Mouse (Mus musculus) midbrain, embryonic 14.5 days (tissue): ENCODE results near the gene Dcp1a. TPM values are rescaled to one million over a fixed set of nuclear protein-coding genes. Genes with fewer than 3 reads are reported as not detected.

Experiments used
- ATAC-seq: fragments of 200-750 bp; cut with Nextera tagmentation; 2 replicates; pipeline ENCODE4 v1.8.0; 2017; ENCODE audit warnings: moderate number of reproducible peaks, moderate library complexity; ENCODE audit not compliant: low FRiP score, low TSS enrichment
- DNase-seq: peaks from one replicate; pipeline ENCODE4 v3.0.0-alpha.2; 2015
- H3K27ac ChIP-seq: fragments of 300-500 bp; sonication (generic); replicated peaks from 2 replicates; pipeline ENCODE4 v1.5.1; 2014; ENCODE audit warnings: mild to moderate bottlenecking, low read depth, low read length, moderate library complexity
- H3K27me3 ChIP-seq: fragments of 300-500 bp; sonication (generic); 2 replicates; pipeline ENCODE4 v1.6.1; 2014; ENCODE audit warnings: low read length, control low read depth, mixed read lengths; ENCODE audit not compliant: control insufficient read depth, insufficient read depth
- H3K36me3 ChIP-seq: fragments of 300-500 bp; sonication (generic); 2 replicates; pipeline ENCODE4 v1.6.1; 2014; ENCODE audit warnings: low read length, control low read depth; ENCODE audit not compliant: control insufficient read depth, insufficient read depth
- H3K4me1 ChIP-seq: fragments of 300-500 bp; sonication (generic); 2 replicates; pipeline ENCODE4 v1.6.1; 2014; ENCODE audit warnings: mild to moderate bottlenecking, antibody characterized with exemption, low read length, control low read depth; ENCODE audit not compliant: control insufficient read depth, insufficient read depth
- H3K4me2 ChIP-seq: fragments of 300-500 bp; sonication (generic); 2 replicates; pipeline ENCODE4 v1.6.1; 2014; ENCODE audit warnings: mild to moderate bottlenecking, low read length, moderate library complexity
- H3K4me3 ChIP-seq: fragments of 300-500 bp; sonication (generic); replicated peaks from 2 replicates; pipeline ENCODE4 v1.5.1; 2014; ENCODE audit warnings: low read depth, low read length
- H3K9ac ChIP-seq: fragments of 300-500 bp; sonication (generic); replicated peaks from 2 replicates; pipeline ENCODE4 v1.6.1; 2014; ENCODE audit warnings: mild to moderate bottlenecking, low read length, moderate library complexity
- H3K9me3 ChIP-seq: fragments of 300-500 bp; sonication (generic); 2 replicates; pipeline ENCODE4 v1.6.1; 2016; ENCODE audit warnings: low read length, control low read depth, mixed read lengths; ENCODE audit not compliant: control insufficient read depth
- WGBS: fragments of 180-500 bp; shearing (Covaris S2); extraction: QIAGEN DNeasy Blood & Tissue Kit; methylation state at CpG from one replicate; pipeline ENCODE4 v1.1.7; 2014; 5-methylcytosine and 5-hydroxymethylcytosine counted together
- polyA plus RNA-seq: library from polyadenylated mRNA; unstranded; fragments of >200 nt; fragmentation: Nextera tagmentation; extraction: Ambion mirVana; gene quantifications from 2 replicates; pipeline ENCODE4 v1.2.1, GENCODE M21; 2014

Gene Dcp1a
- polyA plus RNA-seq, 1 experiment from 2014 or later: 20.5 TPM

DNA sequence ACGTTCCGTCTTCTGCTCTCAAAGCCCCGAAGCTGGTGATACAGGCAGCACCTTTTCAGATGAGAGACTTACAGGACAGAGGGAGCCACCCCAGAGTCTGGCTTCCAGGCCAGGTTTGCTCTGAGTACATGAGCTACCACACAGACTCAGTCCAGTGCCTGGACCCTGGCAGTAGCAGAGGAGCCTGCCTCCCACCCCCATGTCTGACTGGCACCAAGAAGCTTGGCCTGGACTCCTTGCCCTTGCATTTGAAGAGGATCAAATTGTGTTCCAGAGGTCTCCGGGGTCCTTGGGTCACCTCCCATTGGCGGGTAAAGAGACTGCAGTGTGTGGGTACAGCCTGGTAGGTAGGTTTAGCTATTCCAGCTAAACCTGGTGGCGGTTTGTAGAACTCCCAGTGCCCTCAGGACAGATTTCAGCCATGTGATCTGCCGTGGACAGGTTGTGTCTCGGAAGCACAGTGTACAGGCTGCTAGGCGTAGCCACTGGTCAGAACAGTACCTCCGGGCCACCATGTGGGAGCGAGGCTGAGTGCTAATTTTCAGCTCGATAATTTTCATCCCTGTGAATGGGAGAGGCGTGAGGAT lies 81.6 kb downstream of the Dcp1a start:
- Histone ChIP-seq H3K27me3 (no peaks in the 10 kb centered on the region), H3K27ac (no peak overlapping the region), H3K36me3 (peaks cover 54% of the 10 kb centered on the region), H3K4me2 (no peak overlapping the region), H3K9ac (no peak overlapping the region), H3K4me3 (no peak overlapping the region), H3K4me1 (peaks cover 5% of the 10 kb centered on the region; the same call in 1 of the 2 replicates), H3K9me3 (no peaks in the 10 kb centered on the region)
- WGBS: 89% methylated on average over 13 of the region's 13 CpGs
- DNase-seq (no peak), ATAC-seq (no peak)

GRCm38 (mm10) chr14:30561470-30562187 lies 82.3 kb downstream of the Dcp1a start:
- no peak overlapping the region for H3K4me3 ChIP-seq
- H3K27ac ChIP-seq: peak overlapping the region; percentile 26; the same call in 1 of the 2 replicates
- no peak overlapping the region for H3K4me2 ChIP-seq
- H3K4me1 ChIP-seq: peaks cover 5% of the 10 kb centered on the region; the same call in 1 of the 2 replicates
- H3K9me3 ChIP-seq: no peaks in the 10 kb centered on the region
- H3K9ac ChIP-seq: no peak overlapping the region
- H3K27me3 ChIP-seq: no peaks in the 10 kb centered on the region
- DNase-seq (peak; percentile 84), ATAC-seq (peak; percentile 75; the same call in 1 of the 2 replicates)
- WGBS: 50% methylated on average over 14 of the region's 14 CpGs
- peaks cover 56% of the 10 kb centered on the region for H3K36me3 ChIP-seq

GRCm38 (mm10) chr14:30562343-30562742 lies 83.0 kb downstream of the Dcp1a start:
- Histone ChIP-seq H3K4me2 (no peak overlapping the region), H3K27me3 (no peaks in the 10 kb centered on the region), H3K9ac (no peak overlapping the region), H3K36me3 (peaks cover 63% of the 10 kb centered on the region), H3K27ac (no peak overlapping the region), H3K4me3 (no peak overlapping the region), H3K9me3 (no peaks in the 10 kb centered on the region), H3K4me1 (peaks cover 5% of the 10 kb centered on the region; the same call in 1 of the 2 replicates)
- ATAC-seq: no peak
- no peak for DNase-seq

- H3K4me1 ChIP-seq: peaks cover 5% of the 10 kb centered on the region; the same call in 1 of the 2 replicates
- ATAC-seq (no peak), DNase-seq (no peak)
- no peak overlapping the region for H3K9ac ChIP-seq
- H3K9me3 ChIP-seq: no peaks in the 10 kb centered on the region
- H3K4me3 ChIP-seq: no peak overlapping the region
- no peak overlapping the region for H3K4me2 ChIP-seq
- no peaks in the 10 kb centered on the region for H3K27me3 ChIP-seq
- WGBS: 98% methylated on average over 2 of the region's 2 CpGs
- H3K27ac ChIP-seq: no peak overlapping the region
- peaks cover 70% of the 10 kb centered on the region for H3K36me3 ChIP-seq
Observed at GRCm38 (mm10) chr14:30564451-30564850, 85.1 kb downstream of the Dcp1a start.

DNA sequence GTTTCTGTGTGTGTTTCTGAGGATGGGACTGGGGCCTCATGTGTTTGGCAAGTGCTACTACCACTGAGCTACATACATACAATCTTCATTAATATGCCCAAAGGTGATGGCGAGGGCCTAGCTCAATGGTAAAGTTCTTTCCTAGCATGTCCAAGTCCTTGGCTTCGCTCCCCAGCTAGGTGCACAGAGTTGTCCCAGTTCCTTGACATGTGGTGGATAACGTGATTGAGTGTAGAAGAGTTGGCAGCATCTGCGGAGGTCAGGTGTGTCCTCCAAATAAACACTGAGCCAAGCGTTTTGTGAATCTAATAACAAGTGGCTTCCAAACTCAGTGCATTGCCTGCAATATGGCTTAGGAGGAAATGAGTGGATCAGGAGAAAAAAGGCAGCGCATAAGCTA lies 87.0 kb downstream of the Dcp1a start:
- ATAC-seq (no peak), DNase-seq (no peak)
- Histone ChIP-seq H3K9me3 (no peaks in the 10 kb centered on the region), H3K36me3 (peaks cover 70% of the 10 kb centered on the region), H3K27me3 (no peaks in the 10 kb centered on the region), H3K4me2 (no peak overlapping the region), H3K4me1 (peaks cover 5% of the 10 kb centered on the region; the same call in 1 of the 2 replicates), H3K9ac (no peak overlapping the region), H3K27ac (no peak overlapping the region), H3K4me3 (no peak overlapping the region)
- 96% methylated on average over 6 of the region's 6 CpGs for WGBS

DNA sequence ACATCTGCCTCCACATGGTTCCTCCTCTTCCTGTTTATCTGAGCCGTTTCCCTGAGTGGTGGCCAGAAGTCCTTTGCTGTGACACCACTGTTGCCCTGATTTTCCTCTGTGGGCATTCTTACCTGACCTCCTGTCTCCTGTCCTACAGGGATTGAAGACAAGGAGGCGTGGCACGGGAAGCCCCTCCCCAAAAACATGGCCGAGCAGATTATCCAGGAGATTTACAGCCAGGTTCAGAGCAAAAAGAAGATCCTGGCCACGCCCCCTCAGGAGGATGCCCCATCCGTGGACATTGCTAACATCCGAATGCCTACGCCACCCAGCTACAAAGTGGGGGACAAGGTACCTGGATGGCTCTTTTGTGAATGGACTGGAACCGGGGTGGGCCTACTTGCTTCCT lies 88.7 kb downstream of the Dcp1a start:
- Histone ChIP-seq H3K27ac (no peak overlapping the region), H3K4me3 (no peak overlapping the region), H3K27me3 (no peaks in the 10 kb centered on the region), H3K9me3 (no peaks in the 10 kb centered on the region), H3K4me2 (no peak overlapping the region), H3K36me3 (peaks cover 83% of the 10 kb centered on the region), H3K9ac (no peak overlapping the region), H3K4me1 (no peaks in the 10 kb centered on the region)
- DNase-seq (no peak), ATAC-seq (no peak)
- 91% methylated on average over 9 of the region's 9 CpGs for WGBS

DNA sequence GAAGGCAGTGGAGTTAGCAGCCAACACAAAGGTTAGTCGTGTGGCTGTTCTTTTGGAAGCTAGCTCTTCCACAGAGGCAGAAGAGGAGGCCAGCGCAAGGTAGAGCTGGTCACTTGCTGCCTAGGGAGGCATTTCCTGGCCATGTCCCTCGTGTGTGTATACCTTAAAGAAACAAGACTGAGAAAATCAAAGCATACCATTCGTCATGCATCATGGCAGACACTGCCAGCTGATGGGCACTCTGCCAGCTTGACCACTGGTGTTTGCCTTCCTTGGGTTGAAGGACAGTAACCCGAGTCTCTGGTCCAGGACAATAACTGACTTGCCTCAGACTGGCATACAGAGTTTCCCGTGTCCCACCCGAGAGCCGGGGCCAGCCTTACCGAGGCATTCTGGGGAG lies 91.0 kb downstream of the Dcp1a start:
- Histone ChIP-seq H3K27me3 (no peaks in the 10 kb centered on the region), H3K4me3 (no peak overlapping the region), H3K27ac (no peak overlapping the region), H3K4me2 (no peak overlapping the region), H3K9ac (no peak overlapping the region), H3K9me3 (no peaks in the 10 kb centered on the region), H3K36me3 (peaks cover 91% of the 10 kb centered on the region), H3K4me1 (no peaks in the 10 kb centered on the region)
- 87% methylated on average over 9 of the region's 9 CpGs for WGBS
- no peak for ATAC-seq
- DNase-seq: no peak

- Histone ChIP-seq H3K4me1 (no peaks in the 10 kb centered on the region), H3K4me2 (no peak overlapping the region), H3K27ac (no peak overlapping the region), H3K9me3 (no peaks in the 10 kb centered on the region), H3K36me3 (peaks cover 80% of the 10 kb centered on the region), H3K4me3 (no peak overlapping the region), H3K27me3 (no peaks in the 10 kb centered on the region), H3K9ac (no peak overlapping the region)
- DNase-seq: no peak
- ATAC-seq: no peak
- 93% methylated on average over 10 of the region's 10 CpGs for WGBS
Observed at GRCm38 (mm10) chr14:30572253-30572652, 92.9 kb downstream of the Dcp1a start.

DNA sequence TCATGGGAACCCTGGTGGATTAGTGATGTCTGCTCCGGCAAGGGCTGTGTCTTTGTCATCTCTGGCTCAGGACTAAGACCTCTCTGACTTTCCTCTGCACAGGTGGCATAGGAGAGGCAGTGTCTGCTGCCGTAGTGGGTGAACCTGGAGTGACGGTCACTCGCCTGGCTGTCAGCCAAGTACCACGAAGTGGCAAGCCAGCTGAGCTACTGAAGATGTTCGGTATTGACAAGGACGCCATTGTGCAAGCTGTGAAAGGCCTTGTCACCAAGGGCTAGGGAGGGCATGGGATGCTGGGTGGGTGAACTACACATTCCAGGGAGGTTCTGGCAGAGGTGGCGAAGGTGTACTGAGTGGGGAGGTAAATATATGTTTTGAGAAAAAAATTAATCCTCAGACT lies 93.9 kb downstream of the Dcp1a start:
- no peaks in the 10 kb centered on the region for H3K9me3 ChIP-seq
- peaks cover 70% of the 10 kb centered on the region for H3K36me3 ChIP-seq
- H3K4me3 ChIP-seq: no peak overlapping the region
- no peaks in the 10 kb centered on the region for H3K4me1 ChIP-seq
- 75% methylated on average over 8 of the region's 8 CpGs for WGBS
- ATAC-seq: no peak
- DNase-seq: no peak
- H3K9ac ChIP-seq: no peak overlapping the region
- no peak overlapping the region for H3K27ac ChIP-seq
- H3K27me3 ChIP-seq: no peaks in the 10 kb centered on the region
- H3K4me2 ChIP-seq: no peak overlapping the region
